Mouse (Mus musculus): Measurements from ENCODE around the gene Cd209g.
"Not testable (repeated sequence)": the region's sequence is repeated elsewhere in the genome, so short reads cannot be mapped to it uniquely, and the experiment has no call there.

Gene Cd209g

DNA sequence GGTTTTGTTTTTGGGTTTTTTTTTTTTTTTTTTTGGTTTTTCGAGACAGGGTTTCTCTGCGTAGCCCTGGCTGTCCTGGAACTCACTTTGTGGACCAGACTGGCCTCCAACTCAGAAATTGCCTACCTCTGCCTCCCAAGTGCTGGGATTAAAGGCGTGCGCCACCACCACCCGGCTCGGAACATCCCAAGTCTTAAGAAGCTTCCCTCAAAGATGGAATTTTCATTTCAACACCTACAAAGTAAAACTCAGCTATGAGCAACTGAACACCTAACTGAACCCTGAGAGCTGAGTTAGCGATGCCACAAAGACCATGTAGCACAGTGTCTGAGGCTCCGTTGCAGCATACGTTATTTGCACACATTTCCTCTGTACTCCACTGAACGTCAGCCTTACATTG, at the start of gene Cd209g:
TSS of gene Cd209g (plus strand) at position 301 of the 400 bp plus-strand sequence.
- in situ Hi-C loops (cut with MseI, MboI) = no loop called here

DNA sequence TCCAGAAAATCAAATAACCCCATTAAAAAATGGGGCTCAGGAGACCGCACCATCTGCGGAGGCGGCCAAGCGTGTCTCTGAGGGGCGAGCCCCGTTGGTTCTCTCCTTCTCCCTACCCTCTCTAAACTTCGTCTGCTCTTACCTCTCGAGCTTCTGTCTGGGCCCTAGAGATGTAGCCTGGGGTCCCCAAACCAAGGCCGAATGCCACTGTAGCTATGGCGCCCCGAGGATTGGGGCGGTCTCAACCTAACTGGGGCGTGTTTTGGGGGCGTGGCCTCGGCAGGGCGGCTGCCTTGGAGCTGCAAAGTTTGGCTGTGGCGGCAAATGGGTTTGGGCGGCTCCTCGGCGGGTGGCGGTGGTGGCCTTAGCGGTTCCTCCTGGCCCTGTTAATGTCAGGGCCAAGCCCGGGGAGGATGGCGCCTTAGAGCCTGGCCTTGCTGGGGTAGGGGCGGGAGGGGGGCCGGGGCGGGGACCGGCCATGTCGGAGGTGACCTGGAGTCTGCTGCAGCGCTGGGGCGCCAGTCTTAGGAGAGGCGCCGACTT, 46.6 kb upstream of the Cd209g start:
- in situ Hi-C loops (cut with MseI, MboI) = not testable (repeated sequence)

DNA sequence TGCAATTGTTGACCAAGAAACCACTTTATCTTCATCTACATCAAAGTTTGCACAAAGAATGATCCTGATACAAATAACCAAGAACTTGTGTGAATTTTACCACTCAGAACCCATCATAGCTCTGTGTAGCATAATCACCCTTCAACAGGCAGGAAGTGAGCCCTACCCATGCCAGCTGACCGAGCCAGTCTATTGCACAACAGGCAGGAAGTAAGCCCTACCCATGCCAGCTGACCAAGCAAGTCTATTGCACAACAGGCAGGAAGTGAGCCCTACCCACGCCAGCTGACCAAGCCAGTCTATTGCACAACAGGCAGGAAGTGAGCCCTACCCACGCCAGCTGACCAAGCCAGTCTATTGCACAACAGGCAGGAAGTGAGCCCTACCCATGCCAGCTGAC, 45.4 kb upstream of the Cd209g start:
- in situ Hi-C loops (cut with MseI, MboI) = not testable (repeated sequence)

GRCm38 (mm10) chr8:4105735-4106134, 28.2 kb upstream of the Cd209g start, which contains the start of gene Cd209f:
TSS of gene Cd209f (minus strand) at chr8:4105835.
- in situ Hi-C loops (cut with MseI, MboI) = not testable (repeated sequence)

- in situ Hi-C loops (cut with MseI, MboI) = no loop called here
Observed at GRCm38 (mm10) chr8:4139660-4140646, 6.1 kb downstream of the Cd209g start.

DNA sequence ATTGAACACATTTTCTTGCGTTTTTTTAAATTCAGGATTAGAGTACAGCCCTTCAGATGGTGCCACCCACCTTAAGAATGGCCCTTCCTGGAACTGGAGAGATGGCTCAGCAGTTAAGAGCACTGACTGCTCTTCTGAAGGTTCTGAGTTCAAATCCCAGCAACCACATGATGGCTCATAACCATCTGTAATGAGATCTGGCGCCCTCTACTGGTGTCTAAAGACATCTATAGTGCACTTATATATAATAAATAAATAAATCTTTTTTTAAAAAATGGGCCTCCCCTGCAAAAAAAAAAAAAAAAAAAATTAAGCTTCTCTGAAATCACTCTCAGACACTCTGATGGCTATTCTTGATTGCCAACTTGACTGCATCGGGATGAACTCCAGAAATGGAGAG, 7.8 kb downstream of the Cd209g start:
- in situ Hi-C loops (cut with MseI, MboI) = no loop called here

GRCm38 (mm10) chr8:4147272-4147671, 13.4 kb downstream of the Cd209g start:
- in situ Hi-C loops (cut with MseI, MboI) = no loop called here

DNA sequence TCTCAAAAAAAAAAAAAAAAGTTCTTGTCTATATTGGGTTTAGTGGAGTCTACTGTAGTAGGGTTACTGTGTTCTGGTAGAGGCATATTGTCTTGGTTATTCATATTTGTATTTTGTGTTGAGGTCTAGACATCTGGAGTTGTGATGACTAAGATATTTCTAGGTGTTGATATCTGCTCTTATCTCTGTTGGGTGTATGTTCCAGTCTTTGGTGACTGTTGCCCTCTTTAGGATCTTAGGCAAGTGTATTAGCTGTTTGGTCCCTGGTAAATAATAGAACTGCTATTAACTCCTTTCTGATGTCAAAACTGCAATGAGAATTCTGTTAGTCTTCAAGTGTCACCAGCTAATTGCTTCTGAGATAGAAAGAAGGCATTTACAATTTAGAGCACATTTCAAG, 21.0 kb downstream of the Cd209g start:
- in situ Hi-C loops (cut with MseI, MboI) = no loop called here

- in situ Hi-C loops (cut with MseI, MboI) = no loop called here
Observed at GRCm38 (mm10) chr8:4162786-4163185, 28.9 kb downstream of the Cd209g start.

DNA sequence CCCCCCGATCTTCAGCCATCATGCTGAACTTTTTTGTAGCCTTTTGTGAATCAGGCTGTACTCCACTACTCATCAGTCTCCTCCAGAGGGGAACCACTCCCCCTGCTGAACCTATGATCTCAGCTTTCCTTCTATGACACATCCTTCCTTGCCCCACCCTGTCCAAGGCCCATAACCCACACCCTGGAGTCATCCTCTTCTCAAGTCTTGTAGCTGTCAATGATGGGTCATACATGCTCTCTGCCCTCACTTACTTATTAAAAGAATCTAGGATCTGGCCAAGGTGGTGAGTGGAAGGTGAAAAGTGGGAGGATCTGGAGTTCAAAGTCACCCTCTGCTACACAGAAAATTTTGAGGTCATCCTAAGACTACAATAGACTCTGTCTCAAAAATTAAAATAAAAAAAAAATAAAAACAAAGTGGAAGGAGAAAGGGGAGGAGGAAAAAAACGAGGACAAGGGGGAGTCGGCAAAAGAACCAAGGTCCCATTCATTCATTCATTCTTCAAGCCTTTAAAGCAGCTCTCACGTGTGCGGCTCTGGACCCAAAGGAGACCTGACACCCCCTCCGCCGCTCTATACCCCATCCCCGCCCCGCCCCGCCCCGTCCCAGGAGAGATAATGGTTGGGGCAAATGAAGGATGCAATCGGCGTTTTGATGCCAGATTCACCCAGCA, 31.4 kb downstream of the Cd209g start:
- in situ Hi-C loops (cut with MseI, MboI) = no loop called here

DNA sequence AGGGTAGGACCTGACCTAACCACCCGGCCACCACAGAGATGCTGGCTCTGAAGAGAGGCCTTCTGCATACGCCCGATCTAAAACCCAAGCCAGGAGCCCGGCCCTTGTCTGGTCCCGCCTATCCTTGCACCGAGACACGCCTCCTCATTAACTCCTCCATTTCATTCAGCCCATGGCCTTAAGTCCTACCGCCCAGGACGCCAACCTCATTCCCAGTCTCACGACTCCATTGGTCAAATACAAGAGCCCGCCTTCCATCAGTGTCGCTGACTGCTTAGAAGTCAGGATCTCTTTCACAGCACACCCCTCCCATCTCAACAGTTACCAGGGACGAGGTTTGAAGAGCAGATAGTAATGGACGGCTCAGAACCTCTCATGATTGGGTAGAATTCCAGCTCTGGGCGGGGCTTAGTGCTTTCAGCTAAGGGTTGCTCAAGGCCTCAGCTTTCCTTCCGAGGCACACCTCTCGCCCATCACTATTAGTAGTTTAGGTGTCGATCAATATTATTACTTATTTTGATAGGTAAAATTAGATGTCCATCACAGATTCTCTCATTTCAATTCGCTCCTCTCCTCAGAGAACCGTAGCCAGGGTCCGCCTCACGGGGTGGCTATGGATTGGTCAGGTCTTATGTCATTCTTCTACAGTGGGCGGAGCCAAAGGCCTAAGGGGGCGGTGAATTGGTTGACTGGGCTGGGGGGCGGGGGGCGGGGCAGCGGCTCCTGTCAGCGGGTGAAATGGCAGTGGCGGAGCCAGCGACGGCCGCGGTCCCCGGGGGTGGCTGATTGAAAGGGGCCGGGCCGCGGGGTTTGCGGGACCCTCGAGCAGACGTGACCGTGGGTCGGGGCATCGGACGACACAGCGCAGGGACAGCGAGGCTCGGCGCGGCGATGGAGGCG, 32.2 kb downstream of the Cd209g start, which contains the start of gene Evi5l:
TSS of gene Evi5l (plus strand) at position 716 of the 900 bp plus-strand sequence.
- in situ Hi-C loops (cut with MseI, MboI) = no loop called here

DNA sequence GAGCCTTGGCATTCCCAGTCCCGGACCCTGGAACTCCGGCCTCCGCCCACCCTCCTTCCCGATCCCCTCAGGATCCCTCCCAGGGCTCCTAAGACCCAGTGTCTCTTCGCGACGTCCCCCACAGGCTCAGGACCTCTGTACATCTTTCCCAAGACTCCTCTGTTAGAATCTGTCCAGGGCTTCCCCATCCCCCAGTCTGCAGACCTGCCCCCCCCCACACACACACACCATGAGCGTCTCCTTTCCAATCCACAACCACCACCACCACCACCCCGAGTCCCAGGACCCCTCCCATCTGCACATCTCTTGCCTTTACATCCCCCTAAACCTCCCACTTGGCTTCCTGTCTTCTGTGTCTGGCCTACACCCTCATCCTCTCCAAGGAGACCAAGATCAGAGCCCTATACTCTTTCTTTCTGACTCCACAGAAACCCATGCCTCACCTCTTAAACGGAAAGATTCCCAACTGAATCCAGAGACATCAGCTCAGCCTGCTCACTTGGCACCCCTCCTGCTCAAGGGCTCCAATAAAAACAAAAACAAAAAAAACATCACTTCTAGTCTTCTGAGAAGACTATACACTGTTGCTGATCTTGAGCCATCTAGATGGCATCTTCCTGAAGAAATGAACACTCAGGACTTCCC, 33.1 kb downstream of the Cd209g start:
- in situ Hi-C loops (cut with MseI, MboI) = no loop called here

DNA sequence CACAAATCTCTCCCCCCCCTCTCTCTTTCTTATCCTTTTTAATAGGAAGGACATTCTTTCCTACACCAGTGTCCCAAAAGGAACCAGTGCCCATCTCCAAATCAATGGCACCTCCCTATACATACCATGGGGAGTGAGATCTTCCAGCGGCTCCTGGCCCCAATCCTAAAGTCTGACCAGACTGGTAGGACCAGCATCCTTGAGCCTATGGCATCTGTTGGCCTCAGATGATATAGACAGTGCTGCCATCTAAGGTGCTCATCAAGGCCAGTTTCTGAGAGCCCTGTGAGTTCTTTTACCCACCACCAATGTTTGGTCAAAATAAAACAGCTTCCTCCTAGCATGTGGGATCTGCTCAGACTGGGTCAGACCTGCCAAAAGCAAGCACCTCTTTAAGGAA, 34.0 kb downstream of the Cd209g start:
- in situ Hi-C loops (cut with MseI, MboI) = no loop called here

DNA sequence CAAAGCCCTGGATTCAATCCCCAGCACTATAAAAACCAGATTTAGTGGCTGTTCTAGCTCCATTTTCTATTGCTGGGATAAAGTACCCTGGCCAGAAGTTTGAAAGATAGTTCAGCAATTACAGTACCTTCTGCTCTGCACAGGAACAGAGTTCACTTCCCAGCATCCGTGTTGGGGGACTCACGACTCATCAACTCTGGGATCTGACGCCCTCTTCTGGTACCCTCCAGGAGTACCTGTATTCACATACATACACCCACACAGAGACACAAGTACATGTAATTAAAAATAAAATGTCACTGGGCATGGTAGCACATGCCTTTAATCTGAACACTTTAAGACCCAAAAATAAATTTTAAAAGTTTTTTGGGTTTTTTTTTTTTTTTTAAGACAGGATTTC, 38.6 kb downstream of the Cd209g start:
- in situ Hi-C loops (cut with MseI, MboI) = no loop called here

DNA sequence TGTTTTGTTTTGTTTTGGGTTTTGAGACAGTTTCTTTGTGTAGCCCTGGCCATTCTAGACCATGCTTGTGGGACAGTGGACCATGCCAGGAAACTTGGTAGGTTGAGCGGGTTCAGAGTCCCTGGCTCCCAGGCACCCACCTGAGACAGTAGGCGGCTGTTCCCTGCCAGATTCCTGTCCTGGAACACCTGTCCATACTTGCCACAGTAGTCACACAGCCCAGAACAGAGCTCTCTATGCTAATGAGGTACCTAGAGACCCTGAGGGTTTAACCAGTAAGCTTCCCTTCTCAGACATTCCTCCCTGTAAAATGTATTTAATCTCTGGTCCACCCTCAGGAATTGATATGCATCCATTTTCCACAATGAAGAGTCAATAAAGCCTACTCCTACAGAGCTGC, 40.1 kb downstream of the Cd209g start:
- in situ Hi-C loops (cut with MseI, MboI) = no loop called here

DNA sequence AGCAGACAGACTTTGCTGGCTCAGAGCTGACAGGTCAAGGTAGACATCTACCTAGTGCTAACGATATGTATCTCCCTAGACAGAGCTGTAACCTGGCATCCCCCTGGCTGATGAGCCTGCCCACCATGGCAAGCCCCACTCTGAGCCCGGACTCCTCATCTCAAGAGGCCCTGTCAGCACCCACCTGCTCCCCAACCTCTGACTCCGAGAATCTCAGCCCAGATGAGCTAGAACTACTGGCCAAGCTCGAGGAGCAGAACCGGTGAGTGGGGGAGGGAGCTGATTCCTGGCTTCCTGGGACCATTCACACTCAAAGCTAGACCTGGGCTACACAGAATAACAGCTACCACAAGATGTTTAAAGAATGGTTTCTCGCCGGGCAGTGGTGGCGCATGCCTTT, 49.5 kb downstream of the Cd209g start:
- in situ Hi-C loops (cut with MseI, MboI) = no loop called here

DNA sequence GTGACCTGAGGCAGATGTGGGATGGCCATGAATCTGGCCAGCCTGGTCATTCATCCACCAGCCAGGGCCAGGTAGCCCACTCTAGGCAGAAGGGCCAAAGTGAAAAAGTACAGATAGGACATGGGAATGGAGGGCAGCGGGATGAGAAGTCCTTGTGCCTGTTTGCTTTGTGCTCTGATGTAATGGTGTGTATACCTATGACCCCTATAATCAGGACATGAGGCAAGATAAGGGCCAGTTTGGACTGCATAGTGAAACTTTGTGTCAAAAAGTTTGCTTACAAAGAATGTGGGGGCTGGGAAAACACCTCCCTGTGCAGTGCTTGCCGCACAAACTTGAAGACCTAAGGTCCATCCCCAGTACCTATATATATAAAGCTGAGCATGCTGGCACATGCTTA, 52.3 kb downstream of the Cd209g start:
- in situ Hi-C loops (cut with MseI, MboI) = no loop called here

All from mouse trophoblast stem cell (cell line).